Mouse (Mus musculus): ENCODE results near the gene Uchl5. TPM values are rescaled to one million over a fixed set of nuclear protein-coding genes. Genes with fewer than 3 reads are reported as not detected.

Uchl5 gene
- polyA plus RNA-seq, 1 experiment: 4.7 TPM

DNA sequence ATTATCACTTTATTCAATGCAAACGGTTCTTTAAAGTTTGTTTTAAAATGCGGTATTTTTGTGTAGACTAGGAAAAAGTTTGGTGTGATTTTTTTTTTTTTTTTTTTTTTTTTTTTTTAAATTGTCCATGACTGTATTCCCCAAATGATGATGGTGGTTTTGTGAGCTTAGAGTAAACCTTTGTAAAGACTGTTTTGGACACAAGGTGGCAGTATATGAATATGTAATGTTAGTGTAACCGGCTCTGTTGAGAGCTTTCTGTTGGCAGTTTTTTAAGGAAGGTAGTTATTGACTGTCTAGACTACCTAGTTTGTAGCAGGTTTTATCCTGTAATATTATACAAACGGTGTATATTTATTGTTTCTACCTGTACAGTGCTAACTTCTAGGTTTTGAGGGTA is 26.5 kb downstream of the Uchl5 start:
- peak; percentile 77 for DNase-seq
- 25% methylated on average over 4 of the region's 4 CpGs for WGBS
- no peak overlapping the region for H3K4me3 ChIP-seq (ENCODE audit: insufficient read depth, low read depth, low read length)
- H3K27ac ChIP-seq (ENCODE audit: insufficient read depth, low read depth, low read length): no peak overlapping the region
- H3K36me3 ChIP-seq (ENCODE audit: control insufficient read depth, insufficient read depth, low read length): no peaks in the 10 kb centered on the region
- H3K27me3 ChIP-seq (replicated peaks; ENCODE audit: control insufficient read depth, insufficient read depth, low read length): no peaks in the 10 kb centered on the region
- TF ChIP-seq CTCF (conservative IDR thresholded peaks at IDR 0.05; ENCODE audit: insufficient read depth, insufficient read length, low read depth, low read length): no peak
- TF ChIP-seq POLR2A (IDR thresholded peaks at IDR 0.05; ENCODE audit: low read depth, low read length): no peak
- H3K4me1 ChIP-seq (ENCODE audit: control insufficient read depth, insufficient read depth, low read length): no peaks in the 10 kb centered on the region

- H3K27me3 ChIP-seq (replicated peaks; ENCODE audit: control insufficient read depth, insufficient read depth, low read length): no peaks in the 10 kb centered on the region
- no peak for DNase-seq
- H3K27ac ChIP-seq (ENCODE audit: insufficient read depth, low read depth, low read length): no peak overlapping the region
- TF ChIP-seq POLR2A (IDR thresholded peaks at IDR 0.05; ENCODE audit: low read depth, low read length) (no peak), CTCF (conservative IDR thresholded peaks at IDR 0.05; ENCODE audit: insufficient read depth, insufficient read length, low read depth, low read length) (no peak)
- 83% methylated on average over 6 of the region's 6 CpGs for WGBS
- H3K36me3 ChIP-seq (ENCODE audit: control insufficient read depth, insufficient read depth, low read length): no peaks in the 10 kb centered on the region
- no peak overlapping the region for H3K4me3 ChIP-seq (ENCODE audit: insufficient read depth, low read depth, low read length)
- no peaks in the 10 kb centered on the region for H3K4me1 ChIP-seq (ENCODE audit: control insufficient read depth, insufficient read depth, low read length)
Observed at GRCm38 (mm10) chr1:143809062-143809461, 32.0 kb downstream of the Uchl5 start.

GRCm38 (mm10) chr1:143813676-143814360 is 36.7 kb downstream of the Uchl5 start:
- H3K4me3 ChIP-seq (ENCODE audit: insufficient read depth, low read depth, low read length): no peak overlapping the region
- WGBS: 36% methylated on average over 7 of the region's 7 CpGs
- no peaks in the 10 kb centered on the region for H3K27me3 ChIP-seq (replicated peaks; ENCODE audit: control insufficient read depth, insufficient read depth, low read length)
- no peaks in the 10 kb centered on the region for H3K4me1 ChIP-seq (ENCODE audit: control insufficient read depth, insufficient read depth, low read length)
- no peaks in the 10 kb centered on the region for H3K36me3 ChIP-seq (ENCODE audit: control insufficient read depth, insufficient read depth, low read length)
- TF ChIP-seq CTCF (conservative IDR thresholded peaks at IDR 0.05; ENCODE audit: insufficient read depth, insufficient read length, low read depth, low read length) (peak; percentile 77), POLR2A (IDR thresholded peaks at IDR 0.05; ENCODE audit: low read depth, low read length) (no peak)
- H3K27ac ChIP-seq (ENCODE audit: insufficient read depth, low read depth, low read length): no peak overlapping the region
- DNase-seq: peak; percentile 71

- Histone ChIP-seq H3K4me3 (ENCODE audit: insufficient read depth, low read depth, low read length) (no peak overlapping the region), H3K4me1 (ENCODE audit: control insufficient read depth, insufficient read depth, low read length) (no peaks in the 10 kb centered on the region), H3K36me3 (ENCODE audit: control insufficient read depth, insufficient read depth, low read length) (no peaks in the 10 kb centered on the region), H3K27me3 (replicated peaks; ENCODE audit: control insufficient read depth, insufficient read depth, low read length) (no peaks in the 10 kb centered on the region), H3K27ac (ENCODE audit: insufficient read depth, low read depth, low read length) (no peak overlapping the region)
- WGBS: 76% methylated on average over 2 of the region's 2 CpGs
- no peak for DNase-seq
- TF ChIP-seq POLR2A (IDR thresholded peaks at IDR 0.05; ENCODE audit: low read depth, low read length) (no peak), CTCF (conservative IDR thresholded peaks at IDR 0.05; ENCODE audit: insufficient read depth, insufficient read length, low read depth, low read length) (no peak)
Observed at GRCm38 (mm10) chr1:143820096-143820877, 43.2 kb downstream of the Uchl5 start.

DNA sequence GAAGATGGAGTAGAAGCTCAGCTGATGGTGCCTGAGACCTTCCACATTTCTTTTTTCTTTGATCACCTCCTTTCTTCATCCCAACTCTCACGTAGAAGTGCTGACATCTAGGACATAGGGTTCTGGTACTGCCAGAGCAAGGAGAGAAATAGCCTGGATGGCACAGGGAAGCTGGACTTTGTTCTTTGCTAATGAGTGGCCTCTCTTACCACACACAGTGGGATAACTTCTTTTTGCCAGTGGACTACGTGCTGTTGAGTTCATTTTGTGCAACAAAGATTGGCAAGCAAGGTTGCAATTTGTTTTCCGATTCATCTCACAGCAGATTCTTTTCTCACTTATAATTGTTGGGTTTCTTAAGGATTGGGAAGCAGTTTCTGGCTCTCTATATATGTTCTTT is 45.6 kb downstream of the Uchl5 start:
- 70% methylated on average over 3 of the region's 3 CpGs for WGBS
- no peak for TF ChIP-seq POLR2A (IDR thresholded peaks at IDR 0.05; ENCODE audit: low read depth, low read length)
- TF ChIP-seq CTCF (conservative IDR thresholded peaks at IDR 0.05; ENCODE audit: insufficient read depth, insufficient read length, low read depth, low read length): no peak
- DNase-seq: no peak
- H3K36me3 ChIP-seq (ENCODE audit: control insufficient read depth, insufficient read depth, low read length): no peaks in the 10 kb centered on the region
- no peaks in the 10 kb centered on the region for H3K4me1 ChIP-seq (ENCODE audit: control insufficient read depth, insufficient read depth, low read length)
- no peaks in the 10 kb centered on the region for H3K27me3 ChIP-seq (replicated peaks; ENCODE audit: control insufficient read depth, insufficient read depth, low read length)
- H3K4me3 ChIP-seq (ENCODE audit: insufficient read depth, low read depth, low read length): no peak overlapping the region
- H3K27ac ChIP-seq (ENCODE audit: insufficient read depth, low read depth, low read length): no peak overlapping the region

- Histone ChIP-seq H3K27ac (ENCODE audit: insufficient read depth, low read depth, low read length) (no peak overlapping the region), H3K4me3 (ENCODE audit: insufficient read depth, low read depth, low read length) (no peak overlapping the region), H3K27me3 (replicated peaks; ENCODE audit: control insufficient read depth, insufficient read depth, low read length) (no peaks in the 10 kb centered on the region), H3K4me1 (ENCODE audit: control insufficient read depth, insufficient read depth, low read length) (no peaks in the 10 kb centered on the region), H3K36me3 (ENCODE audit: control insufficient read depth, insufficient read depth, low read length) (no peaks in the 10 kb centered on the region)
- TF ChIP-seq CTCF (conservative IDR thresholded peaks at IDR 0.05; ENCODE audit: insufficient read depth, insufficient read length, low read depth, low read length): no peak
- TF ChIP-seq POLR2A (IDR thresholded peaks at IDR 0.05; ENCODE audit: low read depth, low read length): no peak
- 67% methylated on average over 3 of the region's 3 CpGs for WGBS
- no peak for DNase-seq
Observed at GRCm38 (mm10) chr1:143830713-143831112, 53.6 kb downstream of the Uchl5 start.
